Mouse (Mus musculus) intestine, embryonic 16.5 days (tissue): ENCODE data around the gene Als2cr12. TPM values are rescaled to one million over a fixed set of nuclear protein-coding genes. Genes with fewer than 3 reads are reported as not detected.

Experiments used
- ATAC-seq: fragments of 200-750 bp; cut with Nextera tagmentation; 2 replicates; pipeline ENCODE4 v1.8.0; 2017; ENCODE audit warnings: moderate TSS enrichment, moderate library complexity
- H3K27ac ChIP-seq: fragments of 300-500 bp; sonication (generic); 2 replicates; pipeline ENCODE4 v1.5.1; 2014; ENCODE audit warnings: mild to moderate bottlenecking, low read length
- H3K27me3 ChIP-seq: fragments of 300-500 bp; sonication (generic); replicated peaks from 2 replicates; pipeline ENCODE4 v1.6.1; 2014; ENCODE audit warnings: low read length, control low read depth, mixed read lengths; ENCODE audit not compliant: control insufficient read depth, insufficient read depth
- H3K36me3 ChIP-seq: fragments of 300-500 bp; sonication (generic); 2 replicates; pipeline ENCODE4 v1.6.1; 2014; ENCODE audit warnings: low read length, control low read depth; ENCODE audit not compliant: control insufficient read depth, insufficient read depth
- H3K4me1 ChIP-seq: fragments of 300-500 bp; sonication (generic); 2 replicates; pipeline ENCODE4 v1.6.1; 2014; ENCODE audit warnings: low read length, control low read depth, mixed read lengths; ENCODE audit not compliant: control insufficient read depth, insufficient read depth
- H3K4me2 ChIP-seq: fragments of 300-500 bp; sonication (generic); 2 replicates; pipeline ENCODE4 v1.6.1; 2014; ENCODE audit warnings: low read depth, low read length, control low read depth
- H3K4me3 ChIP-seq: fragments of 300-500 bp; sonication (generic); 2 replicates; pipeline ENCODE4 v1.5.1; 2014; ENCODE audit warnings: mild to moderate bottlenecking, low read length
- H3K9ac ChIP-seq: fragments of 300-500 bp; sonication (generic); 2 replicates; pipeline ENCODE4 v1.6.1; 2014; ENCODE audit warnings: low read depth, low read length
- H3K9me3 ChIP-seq: fragments of 300-500 bp; sonication (generic); 2 replicates; pipeline ENCODE4 v1.6.1; 2016; ENCODE audit warnings: low read length, control low read depth; ENCODE audit not compliant: control insufficient read depth
- WGBS: fragments of 180-500 bp; shearing (Covaris S2); extraction: QIAGEN DNeasy Blood & Tissue Kit; methylation state at CpG from one replicate; pipeline ENCODE4 v1.1.7; 2014; 5-methylcytosine and 5-hydroxymethylcytosine counted together
- polyA plus RNA-seq: library from polyadenylated mRNA; unstranded; fragments of >200 nt; fragmentation: Nextera tagmentation; extraction: Ambion mirVana; gene quantifications from 2 replicates; pipeline ENCODE4 v1.2.1, GENCODE M21; 2015

Als2cr12 gene
- polyA plus RNA-seq, 1 experiment from 2014 or later: 1.8 TPM

GRCm38 (mm10) chr1:58621251-58621650 is 74.5 kb downstream of the Als2cr12 start:
- 67% methylated on average over 3 of the region's 3 CpGs for WGBS
- H3K27me3 ChIP-seq: no peaks in the 10 kb centered on the region
- no peak overlapping the region for H3K27ac ChIP-seq
- no peak for ATAC-seq
- H3K4me3 ChIP-seq: no peak overlapping the region
- no peaks in the 10 kb centered on the region for H3K4me1 ChIP-seq
- peaks cover 3% of the 10 kb centered on the region for H3K9me3 ChIP-seq
- no peaks in the 10 kb centered on the region for H3K36me3 ChIP-seq
- no peak overlapping the region for H3K9ac ChIP-seq
- H3K4me2 ChIP-seq: no peak overlapping the region

- Histone ChIP-seq H3K36me3 (no peaks in the 10 kb centered on the region), H3K9ac (no peak overlapping the region), H3K27ac (no peak overlapping the region), H3K9me3 (peaks cover 3% of the 10 kb centered on the region), H3K4me3 (no peak overlapping the region), H3K4me2 (no peak overlapping the region), H3K27me3 (no peaks in the 10 kb centered on the region), H3K4me1 (no peaks in the 10 kb centered on the region; the same call in 1 of the 2 replicates)
- WGBS: 89% methylated on average over 2 of the region's 2 CpGs
- ATAC-seq: no peak
Observed at GRCm38 (mm10) chr1:58618766-58619165, 77.0 kb downstream of the Als2cr12 start.

- H3K4me2 ChIP-seq: no peak overlapping the region
- WGBS: 72% methylated on average over 6 of the region's 6 CpGs
- no peaks in the 10 kb centered on the region for H3K36me3 ChIP-seq
- no peaks in the 10 kb centered on the region; the same call in 1 of the 2 replicates for H3K4me1 ChIP-seq
- H3K4me3 ChIP-seq: no peak overlapping the region
- H3K27ac ChIP-seq: 0 out of 2 replicates have a peak overlapping the region, but pooled peaks have one; percentile 20
- ATAC-seq: no peak
- no peaks in the 10 kb centered on the region for H3K27me3 ChIP-seq
- no peak overlapping the region for H3K9ac ChIP-seq
- peaks cover 3% of the 10 kb centered on the region for H3K9me3 ChIP-seq
Observed at GRCm38 (mm10) chr1:58617978-58618668, 77.7 kb downstream of the Als2cr12 start.

GRCm38 (mm10) chr1:58617076-58617475 is 78.7 kb downstream of the Als2cr12 start:
- Histone ChIP-seq H3K36me3 (no peaks in the 10 kb centered on the region), H3K4me1 (no peaks in the 10 kb centered on the region; the same call in 1 of the 2 replicates), H3K27ac (no peak overlapping the region), H3K4me2 (no peak overlapping the region), H3K9ac (no peak overlapping the region), H3K4me3 (no peak overlapping the region), H3K27me3 (no peaks in the 10 kb centered on the region), H3K9me3 (peaks cover 3% of the 10 kb centered on the region)
- WGBS: 49% methylated on average over 5 of the region's 5 CpGs
- ATAC-seq: peak; percentile 40; the same call in 1 of the 2 replicates

- Histone ChIP-seq H3K9me3 (peaks cover 3% of the 10 kb centered on the region), H3K9ac (no peak overlapping the region), H3K4me1 (no peaks in the 10 kb centered on the region; the same call in 1 of the 2 replicates), H3K27ac (no peak overlapping the region), H3K4me3 (no peak overlapping the region), H3K36me3 (no peaks in the 10 kb centered on the region), H3K27me3 (no peaks in the 10 kb centered on the region), H3K4me2 (no peak overlapping the region)
- no peak for ATAC-seq
- 67% methylated on average over 3 of the region's 3 CpGs for WGBS
Observed at GRCm38 (mm10) chr1:58616176-58616575, 79.6 kb downstream of the Als2cr12 start.

- ATAC-seq: no peak
- peaks cover 3% of the 10 kb centered on the region for H3K9me3 ChIP-seq
- no peaks in the 10 kb centered on the region for H3K36me3 ChIP-seq
- H3K4me1 ChIP-seq: no peaks in the 10 kb centered on the region; the same call in 1 of the 2 replicates
- H3K9ac ChIP-seq: no peak overlapping the region
- H3K4me2 ChIP-seq: no peak overlapping the region
- no peaks in the 10 kb centered on the region for H3K27me3 ChIP-seq
- H3K4me3 ChIP-seq: no peak overlapping the region
- no peak overlapping the region for H3K27ac ChIP-seq
- 88% methylated on average over 4 of the region's 4 CpGs for WGBS
Observed at GRCm38 (mm10) chr1:58615146-58615545, 80.6 kb downstream of the Als2cr12 start.

GRCm38 (mm10) chr1:58614424-58614823 is 81.4 kb downstream of the Als2cr12 start:
- WGBS: 52% methylated on average over 3 of the region's 3 CpGs
- H3K9me3 ChIP-seq: peaks cover 3% of the 10 kb centered on the region
- no peak overlapping the region for H3K9ac ChIP-seq
- no peak overlapping the region for H3K4me3 ChIP-seq
- no peaks in the 10 kb centered on the region for H3K27me3 ChIP-seq
- H3K36me3 ChIP-seq: no peaks in the 10 kb centered on the region
- H3K27ac ChIP-seq: no peak overlapping the region
- no peak overlapping the region for H3K4me2 ChIP-seq
- peak; percentile 53 for ATAC-seq
- H3K4me1 ChIP-seq: no peaks in the 10 kb centered on the region; the same call in 1 of the 2 replicates

GRCm38 (mm10) chr1:58613786-58614185 is 82.0 kb downstream of the Als2cr12 start:
- no peak for ATAC-seq

GRCm38 (mm10) chr1:58610611-58611010 is 85.2 kb downstream of the Als2cr12 start:
- Histone ChIP-seq H3K27me3 (no peaks in the 10 kb centered on the region), H3K4me3 (no peak overlapping the region), H3K4me1 (no peaks in the 10 kb centered on the region; the same call in 1 of the 2 replicates), H3K9me3 (0 out of 2 replicates have a peak, but pooled peaks cover 3% of the 10 kb centered on the region), H3K4me2 (no peak overlapping the region), H3K9ac (no peak overlapping the region), H3K27ac (no peak overlapping the region), H3K36me3 (no peaks in the 10 kb centered on the region)
- WGBS: 20% methylated on average over 1 of the region's 1 CpGs
- ATAC-seq: no peak

More at GRCm38 (mm10) chr1:58613786-58614185, 82.0 kb downstream of the Als2cr12 start:
- no peak overlapping the region for H3K27ac ChIP-seq
- no peaks in the 10 kb centered on the region for H3K36me3 ChIP-seq
- no peak overlapping the region for H3K4me2 ChIP-seq
- 55% methylated on average over 6 of the region's 6 CpGs for WGBS
- no peaks in the 10 kb centered on the region for H3K27me3 ChIP-seq
- H3K4me3 ChIP-seq: no peak overlapping the region
- H3K9ac ChIP-seq: no peak overlapping the region
- H3K9me3 ChIP-seq: peaks cover 1% of the 10 kb centered on the region
- no peaks in the 10 kb centered on the region; the same call in 1 of the 2 replicates for H3K4me1 ChIP-seq
